9 mouse cellular contexts compared by ENCODE assay signal in genomic region chr6:122719942-122720341, GRCm38 (mm10). TPM values are rescaled to one million over a fixed set of nuclear protein-coding genes. Genes with fewer than 3 reads are reported as not detected.
DNase-seq lines count a peak whose midpoint lies in the region; ATAC-seq and TF ChIP-seq lines count a peak whose summit lies in the region.
"Had no signal": no experiment of that assay in that cellular context is flagged by ENCODE, and none has a peak within 500 bp of the region (broad histone marks: within the 10 kb centered on the region; RNA-seq: fewer than 3 reads in every experiment).

No protein-coding gene starts in this region.

- H3K4me3 ChIP-seq in kidney, embryonic 15.5 days (replicated peaks), result no peak overlapping the region
- no peak overlapping the region for H3K4me3 ChIP-seq in gastrocnemius, adult 2 months
- no peak overlapping the region for H3K4me3 ChIP-seq in layer of hippocampus, adult 2 months
- H3K4me3 ChIP-seq: embryonic facial prominence, embryonic 15.5 days had no signal

- POLR2A ChIA-PET in Patski (lab: Charles Lee), result interaction anchor here (1.3 kb wide), 1 partner anchor 50 kb away, joined by 3 read pairs; no protein-coding TSS in a partner anchor

- 26% methylated on average over 2 of the region's 2 CpGs for WGBS in kidney, embryonic 15.5 days

- H3K27me3 ChIP-seq in kidney, embryonic 15.5 days, result no peaks in the 10 kb centered on the region
- H3K27me3 ChIP-seq in Patski, result no peaks in the 10 kb centered on the region
- H3K27me3 ChIP-seq: embryonic facial prominence, embryonic 15.5 days had no signal

- no peak overlapping the region for H3K9ac ChIP-seq in kidney, embryonic 15.5 days
- H3K9ac ChIP-seq: embryonic facial prominence, embryonic 15.5 days had no signal

- in situ Hi-C loops in Patski (cut with MboI; ENCODE audit: low pct_unique_long_range_greater_than_20kb), result no loop called here

- no peak overlapping the region for H3K4me2 ChIP-seq in kidney, embryonic 15.5 days
- H3K4me2 ChIP-seq: embryonic facial prominence, embryonic 15.5 days had no signal

- DNase-seq in kidney, adult 18-20 months, result peak; percentile 76
- no peak for DNase-seq in Patski (ENCODE audit: low read depth, low spot score)
- peak; percentile 75 to 83 for DNase-seq in cerebellum, postnatal 14 days
- peak; percentile 66 for DNase-seq in gastrocnemius, adult 2 months
- peak; percentile 54 to 85 for DNase-seq in layer of hippocampus, adult 2 months (ENCODE audit: low spot score in 2 of 2)
- DNase-seq in testis, postnatal 10 days (ENCODE audit: low spot score), result peak; percentile 83

- no peaks in the 10 kb centered on the region for H3K36me3 ChIP-seq in kidney, embryonic 15.5 days
- H3K36me3 ChIP-seq: embryonic facial prominence, embryonic 15.5 days had no signal

- intact Hi-C loops in gastrocnemius, adult 2 months (cut with DNase I), result loop anchor here (2.0 kb wide), 1 partner anchor 51 kb away; no protein-coding TSS in a partner anchor

- CTCF ChIA-PET in Patski (lab: Charles Lee), result interaction anchor here (0.7 to 3.9 kb wide), 9 partner anchors 9 to 68 kb away, joined by 3 to 44 read pairs (median 5); no protein-coding TSS in a partner anchor

- H3K27ac ChIP-seq in kidney, embryonic 15.5 days, result no peak overlapping the region
- no peak overlapping the region for H3K27ac ChIP-seq in gastrocnemius, adult 2 months
- H3K27ac ChIP-seq in layer of hippocampus, adult 2 months, result no peak overlapping the region
- H3K27ac ChIP-seq: embryonic facial prominence, embryonic 15.5 days had no signal

- no peak for ATAC-seq in kidney, embryonic 15.5 days (replicated peaks; ENCODE audit: low FRiP score)
- peak; percentile 65 for ATAC-seq in Patski
- peak; percentile 97 for ATAC-seq in megakaryocyte progenitor cell, adult 5-6 weeks (replicated peaks; ENCODE audit: poor library complexity)

- H3K4me1 ChIP-seq in kidney, embryonic 15.5 days, result no peaks in the 10 kb centered on the region
- H3K4me1 ChIP-seq: embryonic facial prominence, embryonic 15.5 days had no signal

- no peaks in the 10 kb centered on the region for H3K9me3 ChIP-seq in kidney, embryonic 15.5 days (replicated peaks)
- H3K9me3 ChIP-seq: embryonic facial prominence, embryonic 15.5 days had no signal

- peak; percentile 91 for TF ChIP-seq CTCF in Patski (IDR thresholded peaks at IDR 0.05)
- peak; percentile 85 for TF ChIP-seq CTCF in gastrocnemius, adult 2 months (IDR thresholded peaks at IDR 0.05)
- peak; percentile 94 for TF ChIP-seq CTCF in layer of hippocampus, adult 2 months (conservative IDR thresholded peaks at IDR 0.05)

RNA-seq across cellular contexts. Expression of gene Nanog, which starts 12.7 kb away (rescaled TPM):
- 0.14 TPM in 1 of 2 replicates, not detected in the other for polyA plus RNA-seq in kidney, embryonic 15.5 days (2015; fragmentation: Nextera tagmentation; extraction: Ambion mirVana)
- polyA plus RNA-seq in Patski (2021), result 0.26 TPM
- not detected for total RNA-seq in gastrocnemius, adult 2 months (2021)
- not detected for total RNA-seq in layer of hippocampus, adult 2 months (2021)
- not detected in 2 replicates for total RNA-seq in megakaryocyte progenitor cell, adult 5-6 weeks (2015)
- total RNA-seq in megakaryocyte progenitor cell, adult 5-6 weeks (2017), result not detected in 2 replicates
